ENCODE assay signal across 8 mouse cellular contexts in the genomic region with DNA sequence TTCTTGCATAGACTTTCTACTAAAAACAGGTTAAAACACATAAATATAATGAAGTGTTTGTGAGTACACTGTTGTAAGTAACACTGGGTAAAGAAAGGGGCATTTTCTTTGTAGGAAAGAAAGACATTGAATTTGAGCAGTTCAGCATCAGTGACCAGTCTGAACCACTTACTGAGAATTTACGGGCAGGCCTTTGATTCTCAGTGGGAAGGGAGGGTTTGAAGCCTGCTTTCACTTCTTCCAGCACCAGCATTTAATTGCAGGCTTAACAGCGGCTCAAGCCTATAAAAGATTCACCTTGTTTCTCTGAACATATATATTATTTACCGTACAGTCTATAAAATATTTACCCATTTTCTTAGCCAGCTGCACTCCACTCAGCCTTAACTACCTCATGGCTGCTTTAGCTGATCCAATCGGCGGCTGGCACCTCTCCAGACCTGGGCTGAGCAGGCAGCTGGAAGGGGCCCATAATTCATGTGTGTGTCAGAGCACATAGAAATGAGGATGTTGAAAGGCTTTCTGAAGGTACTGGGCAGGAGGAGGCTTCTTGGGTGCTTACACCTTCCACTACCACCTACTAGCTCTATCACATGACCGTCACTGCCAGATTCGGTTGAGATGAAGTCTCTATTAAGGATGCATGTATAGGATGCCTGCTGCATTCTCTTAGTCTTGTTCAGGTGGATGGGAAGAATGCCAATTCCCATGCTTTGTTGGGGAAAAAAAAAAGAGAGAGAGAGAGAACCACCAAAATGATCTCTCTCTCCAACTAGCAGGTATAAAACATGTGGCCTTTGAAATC. TPM values are rescaled to one million over a fixed set of nuclear protein-coding genes. Genes with fewer than 3 reads are reported as not detected.
DNase-seq lines count a peak whose midpoint lies in the region; ATAC-seq and TF ChIP-seq lines count a peak whose summit lies in the region.

No protein-coding gene starts in this region.

- H3K9me3 ChIP-seq in stomach, embryonic 16.5 days (replicated peaks; ENCODE audit: control insufficient read depth, low read length), result no peaks in the 10 kb centered on the region

- H3K27ac ChIP-seq in stomach, embryonic 16.5 days (ENCODE audit: low read length), result peak overlapping the region; percentile 69
- H3K27ac ChIP-seq in layer of hippocampus, adult 2 months, result no peak overlapping the region

- no peaks in the 10 kb centered on the region for H3K36me3 ChIP-seq in stomach, embryonic 16.5 days (ENCODE audit: control insufficient read depth, insufficient read depth, low read length)

- ATAC-seq in stomach, embryonic 16.5 days (ENCODE audit: insufficient read depth, low FRiP score), result peak; percentile 74

- no peak overlapping the region for H3K4me2 ChIP-seq in stomach, embryonic 16.5 days (ENCODE audit: low read depth, low read length)

- peak; percentile 63 to 72 for DNase-seq in adrenal gland, adult (ENCODE audit: inconsistent age in 2 of 2, low spot score in 1 of 2)
- no peak for DNase-seq in adrenal gland, postnatal 4 days (ENCODE audit: low spot score in 2 of 2)
- DNase-seq in retina, postnatal 1 day, result peak; percentile 34
- DNase-seq in retina, embryonic 14.5 days (ENCODE audit: low spot score), result no peak
- DNase-seq in kidney, postnatal 36 days, result peak; percentile 9 to 50
- no peak for DNase-seq in layer of hippocampus, adult 2 months (ENCODE audit: low spot score in 2 of 2)
- no peak for DNase-seq in embryo, embryonic 9.5 days (ENCODE audit: extremely low spot score)

- no peak overlapping the region for H3K9ac ChIP-seq in stomach, embryonic 16.5 days (ENCODE audit: low read length)

- WGBS in stomach, embryonic 16.5 days, result 35% methylated on average over 7 of the region's 7 CpGs

- H3K4me1 ChIP-seq in stomach, embryonic 16.5 days (ENCODE audit: control insufficient read depth, insufficient read depth, low read length), result peaks cover 4% of the 10 kb centered on the region; the same call in 1 of the 2 replicates

- TF ChIP-seq CTCF in layer of hippocampus, adult 2 months (conservative IDR thresholded peaks at IDR 0.05), result no peak

- H3K27me3 ChIP-seq in stomach, embryonic 16.5 days (ENCODE audit: control insufficient read depth, insufficient read depth, low read length), result no peaks in the 10 kb centered on the region

- H3K4me3 ChIP-seq in stomach, embryonic 16.5 days (replicated peaks; ENCODE audit: low read length), result no peak overlapping the region
- H3K4me3 ChIP-seq in layer of hippocampus, adult 2 months, result no peak overlapping the region

RNA-seq across cellular contexts. Expression of a gene that starts 50.0 kb away (rescaled TPM):
- 10 to 100 TPM; 48.2 to 60.9 TPM for total RNA-seq in adrenal gland, postnatal 4 days (2021)
- polyA plus RNA-seq in stomach, embryonic 16.5 days (2015; fragmentation: Nextera tagmentation; extraction: Ambion mirVana), result 8.6 and 11.7 TPM in 2 replicates
- total RNA-seq in layer of hippocampus, adult 2 months (2021), result 10 to 100 TPM in 1 of 2 experiments, 1 to 10 TPM in 1; 9.4 to 16.9 TPM

Comparison
In these comparisons a context has a peak if more than half of its experiments do, and no peak if none do; other contexts are left out.
1. DNase-seq: peak in adrenal gland, adult (2 of 2), retina, postnatal 1 day (single experiment) and kidney, postnatal 36 days (2 of 2); none in adrenal gland, postnatal 4 days (0 of 2), retina, embryonic 14.5 days (single experiment), layer of hippocampus, adult 2 months (0 of 2) and embryo, embryonic 9.5 days (single experiment).